Mouse (Mus musculus) layer of hippocampus, adult 11-12 months (tissue): ENCODE data around the gene 1810065E05Rik.

Source experiments
- DNase-seq: peaks from one replicate; pipeline ENCODE4 v3.0.0; 2022; ENCODE audit warnings: low spot score

1810065E05Rik gene

GRCm38 (mm10) chr11:58420815-58421214, at the start of gene 1810065E05Rik:
Gene 1810065E05Rik (plus strand): TSS chr11:58421111.
- DNase-seq = no peak

- no peak for DNase-seq
Measured at GRCm38 (mm10) chr11:58377273-58377672, 43.6 kb upstream of the 1810065E05Rik start.

- no peak for DNase-seq
Measured at GRCm38 (mm10) chr11:58377686-58378085, 43.2 kb upstream of the 1810065E05Rik start.

DNA sequence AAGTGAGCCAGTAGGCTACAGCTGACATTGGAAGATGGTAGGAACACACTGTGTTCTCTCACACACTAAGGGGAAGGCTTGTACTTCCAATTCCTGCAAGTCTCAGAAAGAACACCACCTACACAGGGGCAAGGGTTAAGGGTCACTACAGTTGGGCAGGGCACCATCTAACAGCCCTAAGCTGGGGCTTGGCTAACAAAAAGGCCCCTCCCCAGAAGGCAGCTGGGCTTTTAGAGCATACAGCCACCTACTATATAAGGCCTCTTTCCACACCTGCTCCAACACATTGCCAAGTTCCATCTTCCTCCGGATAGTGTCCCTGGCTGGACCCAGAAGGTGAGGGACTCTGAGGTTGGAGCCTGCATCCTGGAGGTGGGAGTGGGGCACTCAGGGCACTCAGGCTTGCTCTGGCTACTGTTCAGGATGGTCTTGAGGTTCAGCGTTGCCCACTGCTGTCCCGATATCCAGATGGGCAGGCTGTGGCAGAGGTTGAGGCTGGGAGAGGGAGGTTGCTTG, 42.1 kb upstream of the 1810065E05Rik start, which contains the start of gene Lypd8:
TSS of gene Lypd8 (plus strand) at position 281 of the 516 bp plus-strand sequence.
- DNase-seq = peak; percentile 41

- DNase-seq = no peak
Measured at GRCm38 (mm10) chr11:58379516-58379915, 41.4 kb upstream of the 1810065E05Rik start.

DNA sequence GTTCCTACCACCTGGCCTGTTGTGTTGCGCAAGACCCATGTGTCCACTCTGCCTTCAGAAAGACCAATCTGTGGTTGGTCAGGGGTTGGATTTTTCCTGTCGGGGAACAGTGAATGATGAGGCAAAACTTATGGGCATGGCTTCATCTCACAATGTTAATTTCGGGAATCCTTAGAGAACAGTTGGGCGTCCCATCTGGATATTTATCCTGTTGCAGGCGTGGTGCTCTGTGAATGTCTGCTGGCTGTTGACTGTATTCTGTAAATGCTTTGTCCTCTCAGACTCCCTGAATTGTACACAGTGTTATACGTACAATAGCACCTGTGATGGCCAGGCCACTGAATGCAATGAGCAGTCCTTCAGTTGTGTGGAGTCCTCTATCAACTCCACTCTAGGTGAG, 38.4 kb upstream of the 1810065E05Rik start:
- DNase-seq = peak; percentile 51

- no peak for DNase-seq
Measured at GRCm38 (mm10) chr11:58399985-58400645, 20.8 kb upstream of the 1810065E05Rik start.

- no peak for DNase-seq
Measured at GRCm38 (mm10) chr11:58400655-58401054, 20.3 kb upstream of the 1810065E05Rik start.

DNA sequence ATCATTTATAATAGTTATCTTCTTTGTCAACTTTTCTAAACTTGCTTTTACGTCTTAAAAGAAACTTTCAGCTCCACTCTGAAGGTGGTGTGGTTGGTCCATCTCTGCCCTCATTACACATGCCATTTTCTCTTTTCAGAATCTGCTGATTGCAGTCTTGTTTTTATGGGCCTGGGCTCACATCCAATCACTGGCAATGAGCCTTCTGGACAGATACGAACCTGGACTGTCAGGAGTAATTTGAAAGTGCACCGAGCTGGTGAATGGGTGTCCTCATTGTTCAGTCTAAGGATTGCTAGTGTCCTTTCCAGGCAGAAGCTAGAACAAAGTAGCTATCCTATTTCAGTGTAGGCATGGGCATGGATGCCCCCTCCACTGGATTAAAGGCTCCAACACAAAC, 12.8 kb upstream of the 1810065E05Rik start:
- DNase-seq = no peak

DNA sequence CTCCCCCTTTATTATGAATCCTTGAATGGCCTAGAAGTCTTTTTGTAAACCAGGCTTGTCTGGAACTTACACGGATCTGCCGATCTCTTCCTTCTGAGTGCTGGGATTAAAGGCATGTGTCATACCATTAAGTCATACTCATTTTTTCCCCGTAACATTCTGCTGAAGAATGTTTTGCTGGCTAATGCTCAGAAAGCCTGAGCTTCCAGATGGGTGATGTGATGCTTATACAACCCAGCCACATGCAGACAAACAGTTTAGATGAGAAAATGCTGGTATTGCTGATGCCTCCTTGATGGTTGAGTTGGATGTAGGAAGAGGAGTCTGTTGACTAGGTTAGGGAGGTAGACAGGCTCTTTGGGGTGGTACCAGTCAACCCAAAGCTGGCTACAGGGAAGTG, 2.6 kb upstream of the 1810065E05Rik start:
- DNase-seq = peak; percentile 12

DNA sequence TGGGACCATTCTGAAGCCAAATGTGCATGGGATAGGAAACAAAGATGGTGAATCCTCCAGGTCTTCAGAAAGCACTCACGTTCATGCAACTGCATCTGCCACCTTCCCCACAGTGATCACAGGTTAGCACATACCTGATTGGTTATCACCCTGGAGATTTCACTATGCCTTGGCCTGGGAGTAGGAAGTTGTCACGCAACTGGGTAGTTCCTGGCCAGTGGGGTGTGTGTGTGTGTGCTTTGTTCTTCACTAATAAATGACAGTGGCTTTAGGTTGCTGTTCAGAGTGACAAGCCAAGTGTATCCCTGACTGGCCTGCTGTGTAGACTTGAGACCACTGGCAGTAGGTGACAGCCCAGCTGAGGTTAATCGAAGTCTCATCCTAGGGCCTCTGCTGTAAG, 11.3 kb downstream of the 1810065E05Rik start, which contains the start of gene Gm12253:
TSS of gene Gm12253 (plus strand) at position 301 of the 400 bp plus-strand sequence.
- no peak for DNase-seq

- DNase-seq = no peak
Measured at GRCm38 (mm10) chr11:58437866-58438265, 17.0 kb downstream of the 1810065E05Rik start.

GRCm38 (mm10) chr11:58452759-58453158, 31.8 kb downstream of the 1810065E05Rik start, which contains the start of gene Lypd9:
Gene Lypd9 (minus strand): TSS chr11:58452923.
- DNase-seq = no peak

GRCm38 (mm10) chr11:58453592-58453991, 32.7 kb downstream of the 1810065E05Rik start:
- DNase-seq = no peak

- DNase-seq = no peak
Measured at GRCm38 (mm10) chr11:58462170-58462569, 41.3 kb downstream of the 1810065E05Rik start, which contains the start of gene Olfr30. Gene Olfr30 (minus strand): TSS chr11:58462270.
